Comparison of ENCODE assay signal across 1 mouse cellular context in the genomic region with DNA sequence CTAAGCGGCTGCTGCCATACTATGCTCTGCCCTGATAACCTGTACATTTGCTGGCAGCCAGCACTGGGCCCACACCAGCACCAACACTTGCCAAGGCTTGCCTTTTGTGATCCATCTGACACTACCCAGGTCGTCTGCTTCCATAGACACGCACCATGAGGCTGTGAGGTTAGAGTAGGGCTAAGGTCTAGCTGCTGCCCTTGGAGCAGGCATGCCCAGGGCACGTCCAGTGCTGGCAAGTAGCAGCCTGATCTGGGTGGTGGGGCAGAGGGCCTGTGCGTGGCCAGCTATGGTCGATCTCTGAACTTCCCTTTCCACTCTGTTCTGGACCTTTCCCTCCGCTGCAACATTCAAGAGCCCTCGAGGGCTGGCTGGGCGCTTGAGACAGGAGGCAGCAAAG.
TF ChIP-seq lines count a peak whose summit lies in the region.

No protein-coding gene starts in this region.

TF ChIP-seq in ES-E14, 5 proteins besides CTCF, POLR2A, EP300 and RAD21:
- TF ChIP-seq MAFK (IDR thresholded peaks at IDR 0.05; ENCODE audit: insufficient read depth, low read depth, low read length) = no peak
- no peak for TF ChIP-seq ZNF384 (IDR thresholded peaks at IDR 0.05; ENCODE audit: low read depth, low read length)
- TF ChIP-seq CHD2 (IDR thresholded peaks at IDR 0.05; ENCODE audit: low read depth, low read length) = no peak
- no peak for TF ChIP-seq HCFC1 (IDR thresholded peaks at IDR 0.05; ENCODE audit: borderline replicate concordance, insufficient read depth, low read length)
- no peak for TF ChIP-seq ZC3H11A (IDR thresholded peaks at IDR 0.05; ENCODE audit: borderline replicate concordance, low read depth, low read length)
TF ChIP-seq in ES-E14: peak in this region for 0.
